Mouse (Mus musculus) limb, embryonic 14.5 days (tissue): ENCODE data around the gene Tmem95. TPM values are rescaled to one million over a fixed set of nuclear protein-coding genes. Genes with fewer than 3 reads are reported as not detected.

Experiments
- ATAC-seq: fragments of 200-750 bp; cut with Nextera tagmentation; 2 replicates; pipeline ENCODE4 v1.8.0; 2017; ENCODE audit warnings: low read depth, moderate number of reproducible peaks, moderate TSS enrichment; ENCODE audit not compliant: low FRiP score
- DNase-seq: peaks from one replicate; pipeline ENCODE4 v3.0.0-alpha.2; 2015; ENCODE audit warnings: low spot score
- H3K27ac ChIP-seq: fragments of 300-500 bp; sonication (generic); replicated peaks from 2 replicates; pipeline ENCODE4 v1.5.1; 2014; ENCODE audit warnings: low read depth, mild to moderate bottlenecking, low read length, moderate library complexity, mixed read lengths
- H3K27me3 ChIP-seq: fragments of 300-500 bp; sonication (generic); 2 replicates; pipeline ENCODE4 v1.6.1; 2014; ENCODE audit warnings: low read length, mixed read lengths; ENCODE audit not compliant: control insufficient read depth, insufficient read depth
- H3K36me3 ChIP-seq: fragments of 300-500 bp; sonication (generic); 2 replicates; pipeline ENCODE4 v1.6.1; 2014; ENCODE audit warnings: mild to moderate bottlenecking, low read length, moderate library complexity, mixed read lengths; ENCODE audit not compliant: control insufficient read depth, insufficient read depth
- H3K4me1 ChIP-seq: fragments of 300-500 bp; sonication (generic); 2 replicates; pipeline ENCODE4 v1.6.1; 2014; ENCODE audit warnings: antibody characterized with exemption, low read length, mixed read lengths; ENCODE audit not compliant: control insufficient read depth, insufficient read depth
- H3K4me2 ChIP-seq: fragments of 300-500 bp; sonication (generic); replicated peaks from 2 replicates; pipeline ENCODE4 v1.6.1; 2014; ENCODE audit warnings: low read depth, mild to moderate bottlenecking, low read length, moderate library complexity; ENCODE audit not compliant: severe bottlenecking
- H3K4me3 ChIP-seq: fragments of 300-500 bp; sonication (generic); replicated peaks from 2 replicates; pipeline ENCODE4 v1.5.1; 2014; ENCODE audit warnings: low read length
- H3K9ac ChIP-seq: fragments of 300-500 bp; sonication (generic); 2 replicates; pipeline ENCODE4 v1.6.1; 2014; ENCODE audit warnings: mild to moderate bottlenecking, low read depth, low read length, moderate library complexity; ENCODE audit not compliant: severe bottlenecking
- H3K9me3 ChIP-seq: fragments of 300-500 bp; sonication (generic); 2 replicates; pipeline ENCODE4 v1.6.1; 2016; ENCODE audit warnings: low read length; ENCODE audit not compliant: control insufficient read depth
- POLR2A ChIP-seq: fragments of 200-500 bp; IDR thresholded peaks from 2 replicates; pipeline ENCODE4 v1.8.0; 2012; ENCODE audit warnings: inconsistent platforms, mild to moderate bottlenecking, moderate library complexity, borderline replicate concordance; ENCODE audit not compliant: insufficient read depth, insufficient read length; ENCODE audit errors: extremely low read depth
- WGBS: fragments of 180-500 bp; shearing (Covaris S2); extraction: QIAGEN DNeasy Blood & Tissue Kit; methylation state at CpG from one replicate; pipeline ENCODE4 v1.1.7; 2014; 5-methylcytosine and 5-hydroxymethylcytosine counted together
- polyA plus RNA-seq, 2 experiments: library from polyadenylated mRNA; depleted of rRNA in 1 of 2; stranded (reverse) in 1 of 2; unstranded in 1 of 2; fragments of >200 nt; fragmentation: Nextera tagmentation in 1 of 2; extraction: Ambion mirVana in 1 of 2; gene quantifications; 2 replicates each; pipeline versions ENCODE4 v1.2.1 to v1.2.3; 2012 to 2014

Gene Tmem95
- polyA plus RNA-seq, 2 experiments = not detected

DNA sequence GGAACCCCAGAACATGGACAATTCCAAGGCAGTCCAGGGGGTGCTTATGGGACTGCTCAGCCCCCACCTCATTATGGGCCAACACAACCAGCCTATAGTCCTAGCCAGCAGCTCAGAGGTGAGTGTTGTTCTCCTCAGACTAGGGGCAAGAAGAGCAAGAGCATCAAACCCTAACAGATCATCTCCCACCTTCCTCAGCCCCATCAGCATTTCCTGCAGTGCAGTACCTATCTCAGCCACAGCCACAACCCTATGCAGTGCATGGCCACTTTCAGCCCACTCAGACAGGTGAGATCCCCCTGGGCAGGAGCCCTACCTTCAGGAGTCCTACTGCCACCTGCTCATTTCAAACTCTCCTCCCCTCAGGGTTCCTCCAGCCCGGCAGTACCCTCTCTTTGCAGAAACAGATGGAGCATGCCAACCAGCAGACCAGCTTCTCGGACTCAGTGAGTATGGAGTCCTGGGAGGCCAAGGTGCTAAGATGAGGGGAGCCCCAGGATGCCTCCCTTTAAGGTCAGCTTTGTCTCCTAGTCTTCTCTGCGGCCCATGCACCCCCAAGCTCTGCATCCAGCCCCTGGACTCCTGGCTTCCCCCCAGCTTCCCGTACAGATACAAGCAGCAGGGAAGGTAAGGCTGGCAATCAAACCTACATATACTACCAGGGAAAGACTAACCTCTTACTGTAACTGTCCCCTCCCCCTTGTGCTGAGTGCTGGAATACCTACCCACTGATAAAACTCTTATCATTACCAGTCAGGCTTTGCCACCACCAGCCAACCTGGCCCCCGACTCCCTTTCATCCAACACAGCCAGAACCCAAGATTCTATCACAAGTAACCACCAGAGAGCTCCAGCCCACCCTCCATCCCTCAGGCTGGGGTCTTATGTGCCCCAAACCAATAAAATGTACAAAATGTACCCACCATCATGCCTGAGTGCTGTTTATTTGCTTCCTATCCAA lies 38.1 kb upstream of the Tmem95 start:
- DNase-seq = no peak
- H3K9me3 ChIP-seq = no peaks in the 10 kb centered on the region
- H3K27ac ChIP-seq = no peak overlapping the region
- 72% methylated on average over 5 of the region's 5 CpGs for WGBS
- no peak for ATAC-seq
- H3K4me1 ChIP-seq = peaks cover 21% of the 10 kb centered on the region
- H3K4me3 ChIP-seq = peak overlapping the region; percentile 83; the same call in 1 of the 2 replicates
- no peaks in the 10 kb centered on the region for H3K27me3 ChIP-seq
- H3K4me2 ChIP-seq = no peak overlapping the region
- H3K9ac ChIP-seq = peak overlapping the region; percentile 12
- peaks cover 69% of the 10 kb centered on the region for H3K36me3 ChIP-seq
- TF ChIP-seq POLR2A = no peak

GRCm38 (mm10) chr11:69914917-69915430 lies 37.2 kb upstream of the Tmem95 start:
- H3K9me3 ChIP-seq = no peaks in the 10 kb centered on the region
- no peak overlapping the region for H3K27ac ChIP-seq
- peaks cover 21% of the 10 kb centered on the region for H3K4me1 ChIP-seq
- H3K9ac ChIP-seq = peak overlapping the region; percentile 83; the same call in 1 of the 2 replicates
- H3K4me2 ChIP-seq = peak overlapping the region; percentile 90
- ATAC-seq = no peak
- WGBS = 27% methylated on average over 9 of the region's 9 CpGs
- H3K4me3 ChIP-seq = peak overlapping the region; percentile 83
- no peak for DNase-seq
- H3K36me3 ChIP-seq = peaks cover 79% of the 10 kb centered on the region
- no peak for TF ChIP-seq POLR2A
- H3K27me3 ChIP-seq = no peaks in the 10 kb centered on the region

- ATAC-seq (0 out of 2 replicates have a peak, but pooled peaks have one; percentile 2), DNase-seq (no peak)
- Histone ChIP-seq H3K9ac (peak overlapping the region; percentile 83), H3K9me3 (no peaks in the 10 kb centered on the region), H3K36me3 (peaks cover 85% of the 10 kb centered on the region), H3K4me1 (peaks cover 19% of the 10 kb centered on the region), H3K4me3 (peak overlapping the region; percentile 83), H3K4me2 (peak overlapping the region; percentile 90), H3K27me3 (no peaks in the 10 kb centered on the region), H3K27ac (peak overlapping the region; percentile 83)
- no peak for TF ChIP-seq POLR2A
- 2% methylated on average over 17 of the region's 17 CpGs for WGBS
Measured at GRCm38 (mm10) chr11:69914372-69914764, 36.5 kb upstream of the Tmem95 start.

DNA sequence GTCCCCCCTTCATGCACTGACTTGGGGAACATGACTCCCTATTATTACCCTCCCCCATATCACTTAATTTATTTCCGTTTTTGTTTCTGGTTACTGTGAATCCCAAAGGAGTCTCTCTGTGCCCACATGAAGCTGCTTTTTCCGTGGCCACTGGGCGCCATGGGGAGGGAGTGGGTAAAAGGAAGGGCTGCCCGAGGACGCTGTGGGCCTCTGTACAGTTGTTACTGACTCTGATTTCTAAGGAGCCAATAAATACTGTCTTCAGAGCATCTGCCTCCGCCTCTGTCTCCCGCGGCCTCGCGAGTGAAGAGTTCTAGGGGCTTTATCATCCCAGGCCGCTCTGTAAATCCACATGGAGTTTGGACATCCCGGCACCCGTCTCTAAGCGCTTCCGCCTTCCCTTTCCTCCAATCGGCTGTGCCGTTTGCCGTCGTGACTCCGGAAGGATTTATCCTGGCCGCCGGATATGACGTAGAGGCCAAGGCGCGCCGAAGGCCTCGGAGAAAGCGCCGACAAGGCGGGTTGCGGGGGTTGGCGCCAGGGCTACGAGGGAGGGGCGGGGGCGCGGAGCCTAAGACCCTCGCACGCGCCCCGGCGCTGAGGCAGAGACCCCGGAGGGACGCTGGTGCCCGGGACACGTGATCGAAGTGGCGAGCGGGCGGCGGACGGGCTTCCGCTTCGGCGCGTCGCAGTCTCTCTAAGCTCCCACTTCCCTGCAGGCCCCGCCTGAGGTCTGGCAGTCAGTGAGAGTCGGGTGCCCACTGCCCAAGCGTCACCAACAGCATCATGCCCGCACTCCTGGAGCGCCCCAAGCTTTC lies 35.9 kb upstream of the Tmem95 start, which contains the start of gene Gps2:
Gene Gps2 (plus strand): TSS at position 335 of the 818 bp plus-strand sequence.
- DNase-seq = peak; percentile 91
- TF ChIP-seq POLR2A = 0 out of 2 replicates have a peak, but pooled peaks have one; percentile 67
- H3K36me3 ChIP-seq = peaks cover 88% of the 10 kb centered on the region

More for the DNA sequence above, 35.9 kb upstream of the Tmem95 start, which contains the start of gene Gps2:
- Histone ChIP-seq H3K27ac (peak within 1 kb of the TSS; percentile 83), H3K4me1 (peaks cover 13% of the 10 kb centered on the region), H3K27me3 (no peaks in the 10 kb centered on the region), H3K4me3 (peak within 1 kb of the TSS; percentile 83), H3K9me3 (no peaks in the 10 kb centered on the region), H3K4me2 (peak within 1 kb of the TSS; percentile 90), H3K9ac (peak within 1 kb of the TSS; percentile 83)
- ATAC-seq = peak; percentile 91
- WGBS = 2% methylated on average over 51 of the region's 61 CpGs
